Mouse (Mus musculus) heart, postnatal 0 days (tissue): ENCODE measurements around the gene Spred2. TPM values are rescaled to one million over a fixed set of nuclear protein-coding genes. Genes with fewer than 3 reads are reported as not detected.

Experiments used
- ATAC-seq: fragments of 200-750 bp; cut with Nextera tagmentation; 2 replicates; pipeline ENCODE4 v1.8.0; 2017; ENCODE audit warnings: low read depth, moderate number of reproducible peaks, moderate library complexity; ENCODE audit not compliant: insufficient read depth
- DNase-seq: peaks from one replicate; pipeline ENCODE4 v3.0.0-alpha.2; 2016; ENCODE audit warnings: low spot score
- H3K27ac ChIP-seq: fragments of 300-500 bp; sonication (generic); 2 replicates; pipeline ENCODE4 v1.5.1; 2014; ENCODE audit warnings: low read depth, mild to moderate bottlenecking
- H3K27me3 ChIP-seq: fragments of 300-500 bp; sonication (generic); 2 replicates; pipeline ENCODE4 v1.6.1; 2014; ENCODE audit warnings: low read length, mixed read lengths; ENCODE audit not compliant: control insufficient read depth, insufficient read depth
- H3K36me3 ChIP-seq: fragments of 300-500 bp; sonication (generic); replicated peaks from 2 replicates; pipeline ENCODE4 v1.6.1; 2014; ENCODE audit warnings: low read length, mixed read lengths; ENCODE audit not compliant: control insufficient read depth, insufficient read depth
- H3K4me1 ChIP-seq: fragments of 300-500 bp; sonication (generic); 2 replicates; pipeline ENCODE4 v1.6.1; 2014; ENCODE audit warnings: antibody characterized with exemption; ENCODE audit not compliant: control insufficient read depth, insufficient read depth
- H3K4me2 ChIP-seq: fragments of 300-500 bp; sonication (generic); 2 replicates; pipeline ENCODE4 v1.6.1; 2014; ENCODE audit warnings: low read depth, mild to moderate bottlenecking, low read length, moderate library complexity
- H3K4me3 ChIP-seq: fragments of 300-500 bp; sonication (generic); 2 replicates; pipeline ENCODE4 v1.5.1; 2014; ENCODE audit warnings: low read depth, low read length
- H3K9ac ChIP-seq: fragments of 300-500 bp; sonication (generic); replicated peaks from 2 replicates; pipeline ENCODE4 v1.6.1; 2014; ENCODE audit warnings: low read depth, low read length, mixed read lengths
- H3K9me3 ChIP-seq: fragments of 300-500 bp; sonication (generic); replicated peaks from 2 replicates; pipeline ENCODE4 v1.6.1; 2016; ENCODE audit warnings: low read length; ENCODE audit not compliant: control insufficient read depth
- CTCF ChIP-seq: IDR thresholded peaks from 2 replicates; pipeline ENCODE4 v1.5.1; 2016; ENCODE audit warnings: antibody characterized with exemption, control low read depth, low read depth
- EP300 ChIP-seq: IDR thresholded peaks from 2 replicates; pipeline ENCODE4 v1.6.1; 2016; ENCODE audit warnings: antibody characterized with exemption, low read depth
- WGBS: fragments of 180-500 bp; shearing (Covaris S2); extraction: QIAGEN DNeasy Blood & Tissue Kit; methylation state at CpG from one replicate; pipeline ENCODE4 v1.1.7; 2014; 5-methylcytosine and 5-hydroxymethylcytosine counted together
- polyA plus RNA-seq: library from polyadenylated mRNA; unstranded; fragments of >200 nt; fragmentation: Nextera tagmentation; extraction: Ambion mirVana; gene quantifications from 2 replicates; pipeline ENCODE4 v1.2.1, GENCODE M21; 2015
- total RNA-seq: library from RNA; depleted of rRNA; stranded (reverse); fragments of >200 nt; gene quantifications from 2 replicates; pipeline ENCODE4 v1.2.3, GENCODE M21; 2014; ENCODE audit warnings: low replicate concordance

Spred2 gene
- total and polyA plus RNA-seq, 2 experiments from 2014 or later = 3.2 to 8.2 TPM

DNA sequence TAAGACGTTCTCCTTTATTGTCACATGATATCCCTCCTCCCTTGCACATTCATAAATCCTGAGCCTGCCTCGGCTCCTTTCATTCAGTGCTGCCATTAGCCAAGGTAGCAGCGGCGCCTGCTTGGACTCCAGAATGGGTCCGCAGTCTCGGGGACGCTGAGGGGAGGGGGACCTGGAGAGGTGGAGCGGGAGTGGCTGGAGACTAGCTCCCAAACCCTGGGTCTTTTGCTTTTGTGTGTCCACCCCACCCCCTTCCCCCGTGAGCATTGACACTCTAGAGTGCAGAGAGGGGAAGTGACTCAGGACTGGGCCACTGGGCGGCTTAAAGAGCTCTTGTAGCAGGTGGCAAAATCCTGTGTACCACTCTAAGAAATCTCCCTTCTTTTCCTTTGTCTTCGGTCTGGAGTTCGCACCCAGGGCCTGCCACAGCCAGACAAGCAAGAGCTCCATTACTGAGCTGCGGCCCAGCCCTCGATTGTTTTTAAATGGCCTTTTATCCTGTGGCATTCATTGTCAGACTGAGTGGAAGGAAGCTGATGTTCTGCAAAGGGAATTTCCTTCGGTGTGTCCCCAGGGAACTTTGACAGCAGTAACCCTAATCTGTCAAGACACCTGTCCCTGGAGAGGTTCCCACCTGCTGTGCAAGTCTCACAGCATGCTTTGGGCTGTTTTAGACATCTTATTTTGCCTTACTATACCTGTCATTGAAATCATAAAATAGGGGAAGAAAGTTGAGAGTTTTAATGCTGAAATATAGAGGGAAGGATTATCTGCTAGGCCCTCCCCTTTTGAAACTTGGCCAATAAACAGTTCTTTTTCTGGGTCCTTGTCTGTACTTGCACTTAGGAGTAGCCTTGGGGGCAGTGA lies 2.0 kb downstream of the Spred2 start:
- TF ChIP-seq CTCF (no peak), EP300 (no peak)
- Histone ChIP-seq H3K9me3 (no peaks in the 10 kb centered on the region), H3K27me3 (no peaks in the 10 kb centered on the region), H3K4me1 (peaks cover 17% of the 10 kb centered on the region), H3K4me2 (peak overlapping the region; percentile 94), H3K36me3 (no peaks in the 10 kb centered on the region), H3K9ac (peak overlapping the region; percentile 90), H3K27ac (peak overlapping the region; percentile 96), H3K4me3 (peak overlapping the region; percentile 84)
- peak; percentile 5; the same call in 1 of the 2 replicates for ATAC-seq
- WGBS = 7% methylated on average over 15 of the region's 15 CpGs
- DNase-seq = no peak

DNA sequence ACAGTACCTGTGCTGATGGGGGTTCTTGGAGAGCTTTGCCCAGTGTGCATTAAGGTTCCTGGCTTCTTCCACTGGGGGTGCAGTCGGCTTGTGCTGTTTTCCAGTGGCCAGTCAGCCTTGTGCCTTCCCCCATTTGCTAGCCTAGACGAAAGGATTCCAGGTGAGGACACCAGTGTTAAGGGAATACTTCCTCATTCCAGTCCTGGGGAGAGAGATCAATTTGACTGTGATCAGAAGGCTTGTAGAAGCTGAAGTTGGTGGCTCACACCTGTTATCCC lies 2.6 kb downstream of the Spred2 start:
- no peak overlapping the region for H3K27ac ChIP-seq
- 0 out of 2 replicates have a peak overlapping the region, but pooled peaks have one; percentile 2 for H3K4me3 ChIP-seq
- DNase-seq (no peak), ATAC-seq (no peak)
- H3K9me3 ChIP-seq = no peaks in the 10 kb centered on the region
- TF ChIP-seq EP300 (no peak), CTCF (no peak)
- 73% methylated on average over 2 of the region's 2 CpGs for WGBS
- no peaks in the 10 kb centered on the region for H3K36me3 ChIP-seq
- no peaks in the 10 kb centered on the region for H3K27me3 ChIP-seq
- peak overlapping the region; percentile 33; the same call in 1 of the 2 replicates for H3K4me2 ChIP-seq
- no peak overlapping the region for H3K9ac ChIP-seq
- H3K4me1 ChIP-seq = peaks cover 17% of the 10 kb centered on the region

GRCm38 (mm10) chr11:19928633-19929032 lies 4.5 kb downstream of the Spred2 start:
- TF ChIP-seq EP300 (no peak), CTCF (no peak)
- ATAC-seq (no peak), DNase-seq (no peak)
- no peak overlapping the region for H3K4me2 ChIP-seq
- 90% methylated on average over 4 of the region's 4 CpGs for WGBS
- no peaks in the 10 kb centered on the region for H3K36me3 ChIP-seq
- H3K27me3 ChIP-seq = no peaks in the 10 kb centered on the region
- H3K4me3 ChIP-seq = no peak overlapping the region
- peaks cover 22% of the 10 kb centered on the region for H3K4me1 ChIP-seq
- H3K9me3 ChIP-seq = no peaks in the 10 kb centered on the region
- no peak overlapping the region for H3K27ac ChIP-seq
- H3K9ac ChIP-seq = no peak overlapping the region

GRCm38 (mm10) chr11:19929087-19929865 lies 5.1 kb downstream of the Spred2 start:
- DNase-seq = no peak
- Histone ChIP-seq H3K27ac (no peak overlapping the region), H3K27me3 (no peaks in the 10 kb centered on the region), H3K9ac (no peak overlapping the region), H3K4me2 (no peak overlapping the region), H3K4me1 (peaks cover 22% of the 10 kb centered on the region), H3K4me3 (no peak overlapping the region), H3K36me3 (no peaks in the 10 kb centered on the region), H3K9me3 (no peaks in the 10 kb centered on the region)
- no peak for ATAC-seq
- WGBS = 81% methylated on average over 11 of the region's 11 CpGs
- TF ChIP-seq EP300 (no peak), CTCF (no peak)

DNA sequence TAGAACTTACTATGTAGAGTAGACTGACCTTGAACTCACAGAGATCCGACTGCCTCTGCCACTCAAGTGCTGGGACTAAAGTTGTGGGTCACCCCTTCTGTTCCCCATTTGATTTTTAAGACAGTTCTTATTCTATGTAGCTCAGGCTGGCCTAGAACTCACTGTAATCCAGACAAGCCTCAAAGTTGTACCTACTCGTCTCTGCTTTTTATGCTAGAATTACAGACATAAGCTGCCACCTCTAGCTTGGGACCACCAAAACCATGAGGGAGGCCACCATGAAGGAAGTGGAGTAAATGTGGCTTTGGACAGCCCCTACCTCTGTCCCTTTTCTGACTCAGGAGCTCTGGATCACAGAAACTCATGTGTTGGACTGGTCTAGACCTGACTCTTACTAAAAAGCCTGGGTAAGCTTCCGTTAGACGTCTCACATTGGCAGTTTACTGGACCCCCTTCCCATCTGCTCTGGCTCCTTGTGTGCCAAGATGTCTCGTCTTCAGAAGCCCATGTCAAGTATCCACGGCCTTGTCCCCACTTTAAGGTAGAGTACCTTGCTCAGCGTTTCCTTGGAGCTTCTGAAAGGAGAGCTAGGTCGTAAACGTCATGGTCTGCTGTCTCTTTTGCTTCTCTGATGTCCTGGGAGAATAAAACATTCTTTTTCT lies 7.5 kb downstream of the Spred2 start:
- Histone ChIP-seq H3K36me3 (no peaks in the 10 kb centered on the region), H3K27ac (no peak overlapping the region)
- WGBS = 91% methylated on average over 9 of the region's 9 CpGs

More for the DNA sequence above, 7.5 kb downstream of the Spred2 start:
- no peaks in the 10 kb centered on the region for H3K9me3 ChIP-seq
- no peaks in the 10 kb centered on the region for H3K27me3 ChIP-seq
- H3K9ac ChIP-seq = no peak overlapping the region
- ATAC-seq (no peak), DNase-seq (no peak)
- no peak overlapping the region for H3K4me2 ChIP-seq
- TF ChIP-seq CTCF (no peak), EP300 (no peak)
- peaks cover 34% of the 10 kb centered on the region for H3K4me1 ChIP-seq
- no peak overlapping the region for H3K4me3 ChIP-seq
